Mouse (Mus musculus): ENCODE results near the gene Col6a3.

DNA sequence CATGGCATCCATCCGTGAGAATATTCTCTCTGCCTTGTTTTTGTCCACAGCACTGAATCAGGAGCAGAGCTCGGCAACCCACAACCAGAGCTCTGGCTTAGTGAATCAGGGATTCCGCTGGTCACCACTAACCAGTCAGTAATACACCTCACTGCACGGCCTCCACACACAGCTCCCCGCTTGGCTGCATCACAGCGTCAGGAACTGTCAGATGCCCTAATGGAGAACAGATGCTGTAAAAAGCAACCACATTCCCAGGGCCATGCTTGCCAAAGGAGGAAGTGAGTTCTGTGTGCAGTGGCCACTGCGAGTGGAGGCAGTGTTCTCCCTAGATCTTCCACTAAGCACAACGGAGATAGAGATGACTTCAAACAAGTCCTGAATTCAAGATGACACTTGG, 93.6 kb downstream of the Col6a3 start:
- TF ChIP-seq CTCF (conservative IDR thresholded peaks at IDR 0.05; ENCODE audit: low read length), result no peak
- no peak for TF ChIP-seq POU5F1 (IDR thresholded peaks at IDR 0.05; ENCODE audit: borderline replicate concordance, low read length)

Measured in E14TG2a.4 (cell line).